Mouse (Mus musculus): ENCODE measurements at regions not wholly inside any gene's neighbourhood (a gene's known extent, or its start where the extent isn't known, plus 50 kb on each side); places are given as distances from the start of the nearest gene placed in this dataset.
"Not testable (repeated sequence)": the region's sequence is repeated elsewhere in the genome, so short reads cannot be mapped to it uniquely, and the experiment has no call there.

- DNase-seq (ENCODE audit: low spot score), result not testable (repeated sequence)
These were observed 205.4 kb downstream of the Diras2 start for GRCm38 (mm10) chr13:52325647-52326046.

- no peak for DNase-seq (ENCODE audit: low spot score)
These were observed 203.3 kb downstream of the Diras2 start for GRCm38 (mm10) chr13:52327734-52328133.

- no peak for DNase-seq (ENCODE audit: low spot score)
These were observed 202.3 kb downstream of the Diras2 start for GRCm38 (mm10) chr13:52328766-52329165.

GRCm38 (mm10) chr13:52331068-52331467 is 200.0 kb downstream of the Diras2 start:
- DNase-seq (ENCODE audit: low spot score), result no peak

GRCm38 (mm10) chr13:52334962-52335361 is 196.1 kb downstream of the Diras2 start:
- DNase-seq (ENCODE audit: low spot score), result no peak

GRCm38 (mm10) chr13:52337936-52338335 is 193.1 kb downstream of the Diras2 start:
- DNase-seq (ENCODE audit: low spot score), result no peak

- no peak for DNase-seq (ENCODE audit: low spot score)
These were observed 191.9 kb downstream of the Diras2 start for GRCm38 (mm10) chr13:52339156-52339555.

- DNase-seq (ENCODE audit: low spot score), result no peak
These were observed 189.1 kb downstream of the Diras2 start for GRCm38 (mm10) chr13:52341981-52342380.

- DNase-seq (ENCODE audit: low spot score), result no peak
These were observed 186.7 kb downstream of the Diras2 start for GRCm38 (mm10) chr13:52344383-52344782.

- no peak for DNase-seq (ENCODE audit: low spot score)
These were observed 186.2 kb downstream of the Diras2 start for GRCm38 (mm10) chr13:52344853-52345252.

GRCm38 (mm10) chr13:52345375-52346026 is 185.6 kb downstream of the Diras2 start:
- DNase-seq (ENCODE audit: low spot score), result no peak

GRCm38 (mm10) chr13:52346027-52346375 is 185.1 kb downstream of the Diras2 start:
- DNase-seq (ENCODE audit: low spot score), result no peak

- DNase-seq (ENCODE audit: low spot score), result no peak
These were observed 183.4 kb downstream of the Diras2 start for GRCm38 (mm10) chr13:52347631-52348030.

- no peak for DNase-seq (ENCODE audit: low spot score)
These were observed 181.5 kb downstream of the Diras2 start for GRCm38 (mm10) chr13:52349606-52350005.

GRCm38 (mm10) chr13:52352576-52352975 is 178.5 kb downstream of the Diras2 start:
- no peak for DNase-seq (ENCODE audit: low spot score)

- no peak for DNase-seq (ENCODE audit: low spot score)
These were observed 177.6 kb downstream of the Diras2 start for GRCm38 (mm10) chr13:52353437-52353836.

GRCm38 (mm10) chr13:52353966-52354365 is 177.1 kb downstream of the Diras2 start:
- no peak for DNase-seq (ENCODE audit: low spot score)

- not testable (repeated sequence) for DNase-seq (ENCODE audit: low spot score)
These were observed 175.2 kb downstream of the Diras2 start for GRCm38 (mm10) chr13:52355921-52356320.

GRCm38 (mm10) chr13:52359332-52359731 is 171.7 kb downstream of the Diras2 start:
- not testable (repeated sequence) for DNase-seq (ENCODE audit: low spot score)

GRCm38 (mm10) chr13:52361177-52361846 is 169.8 kb downstream of the Diras2 start:
- DNase-seq (ENCODE audit: low spot score), result no peak

GRCm38 (mm10) chr13:52362266-52362665 is 168.8 kb downstream of the Diras2 start:
- no peak for DNase-seq (ENCODE audit: low spot score)

- no peak for DNase-seq (ENCODE audit: low spot score)
These were observed 161.2 kb downstream of the Diras2 start for GRCm38 (mm10) chr13:52369851-52370250.

GRCm38 (mm10) chr13:52371986-52372385 is 159.1 kb downstream of the Diras2 start:
- DNase-seq (ENCODE audit: low spot score), result no peak

GRCm38 (mm10) chr13:52374781-52375180 is 156.3 kb downstream of the Diras2 start:
- no peak for DNase-seq (ENCODE audit: low spot score)
